11 mouse cellular contexts compared by ENCODE assay signal in the genomic region with DNA sequence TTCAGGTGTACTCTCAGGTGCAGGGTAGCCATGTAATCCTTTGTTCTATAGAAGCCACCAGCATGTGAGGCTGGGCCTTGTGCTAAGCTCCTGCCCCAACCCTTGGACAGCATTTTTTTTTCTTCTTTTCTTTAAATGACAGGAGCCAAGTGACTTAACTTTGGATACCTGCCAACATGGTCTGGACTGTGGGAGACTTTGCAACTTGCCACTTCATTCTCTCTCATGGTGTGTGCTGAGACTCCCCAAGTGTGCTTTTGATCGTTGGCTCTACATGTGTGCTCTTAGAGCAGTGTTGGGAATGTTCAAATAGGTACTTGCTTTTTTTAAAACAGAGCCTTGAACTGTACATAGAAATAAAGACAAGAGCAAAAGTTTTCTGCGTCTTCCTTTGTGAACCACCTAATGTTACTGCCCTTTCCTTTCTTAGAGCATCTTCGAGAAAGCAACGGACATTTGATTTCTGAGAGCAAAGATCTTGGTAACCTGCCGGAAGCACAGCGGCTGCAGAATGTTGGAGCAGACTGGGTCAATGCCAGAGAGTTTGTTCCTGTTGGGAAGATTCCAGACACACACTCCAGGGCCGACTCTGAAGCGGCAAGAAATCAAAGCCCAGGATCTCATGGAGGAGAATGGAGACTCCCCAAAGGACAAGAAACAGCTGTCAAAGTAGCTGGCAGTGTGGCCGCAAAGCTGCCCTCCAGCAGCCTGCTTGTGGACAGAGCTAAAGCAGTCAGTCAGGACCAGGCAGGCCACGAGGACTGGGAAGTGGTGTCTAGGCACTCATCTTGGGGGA. TPM values are rescaled to one million over a fixed set of nuclear protein-coding genes. Genes with fewer than 3 reads are reported as not detected.
DNase-seq lines count a peak whose midpoint lies in the region; ATAC-seq lines count a peak whose summit lies in the region.
"Had no signal": no experiment of that assay in that cellular context is flagged by ENCODE, and none has a peak within 500 bp of the region (broad histone marks: within the 10 kb centered on the region; RNA-seq: fewer than 3 reads in every experiment).

No protein-coding gene starts in this region.

- H3K4me2 ChIP-seq in hindbrain, embryonic 15.5 days: no peak overlapping the region
- no peak overlapping the region; the same call in 1 of the 2 replicates for H3K4me2 ChIP-seq in hindbrain, embryonic 14.5 days (replicated peaks)

- no peaks in the 10 kb centered on the region for H3K36me3 ChIP-seq in hindbrain, embryonic 15.5 days
- no peaks in the 10 kb centered on the region for H3K36me3 ChIP-seq in hindbrain, embryonic 14.5 days (replicated peaks; ENCODE audit: control insufficient read depth, insufficient read depth)

- H3K9me3 ChIP-seq in hindbrain, embryonic 15.5 days: no peaks in the 10 kb centered on the region
- no peaks in the 10 kb centered on the region for H3K9me3 ChIP-seq in hindbrain, embryonic 14.5 days (ENCODE audit: control insufficient read depth, low read length)

- peak; percentile 50; the same call in 1 of the 2 replicates for ATAC-seq in hindbrain, embryonic 15.5 days (ENCODE audit: low FRiP score, low read depth)
- no peak for ATAC-seq in hindbrain, embryonic 14.5 days (ENCODE audit: low FRiP score)
- no peak for ATAC-seq in granulocyte monocyte progenitor cell, adult 5-6 weeks (replicated peaks; ENCODE audit: poor library complexity, severe bottlenecking)

- H3K27me3 ChIP-seq in hindbrain, embryonic 15.5 days: 0 out of 2 replicates have a peak, but pooled peaks cover 4% of the 10 kb centered on the region
- H3K27me3 ChIP-seq in hindbrain, embryonic 14.5 days (ENCODE audit: control insufficient read depth, insufficient read depth, low read length): no peaks in the 10 kb centered on the region

- DNase-seq in hindbrain, embryonic 14.5 days (ENCODE audit: low spot score): no peak
- DNase-seq in gastrocnemius, postnatal 10 days: peak; percentile 18
- peak; percentile 27 for DNase-seq in kidney, adult 11 months
- peak; percentile 83 for DNase-seq in lung, postnatal 10 days
- no peak for DNase-seq in cerebellum, adult 9-10 months
- DNase-seq in cerebellum, postnatal 36 days: no peak
- DNase-seq: cerebellum, adult 11 months; thymus, postnatal 4 days had no signal

- no peak overlapping the region for H3K27ac ChIP-seq in hindbrain, embryonic 15.5 days (replicated peaks)
- H3K27ac ChIP-seq in hindbrain, embryonic 14.5 days: no peak overlapping the region

- H3K4me1 ChIP-seq in hindbrain, embryonic 15.5 days (replicated peaks): peaks cover 7% of the 10 kb centered on the region
- peaks cover 7% of the 10 kb centered on the region; the same call in 1 of the 2 replicates for H3K4me1 ChIP-seq in hindbrain, embryonic 14.5 days (replicated peaks; ENCODE audit: control insufficient read depth, insufficient read depth, low read length)

- 59% methylated on average over 10 of the region's 10 CpGs for WGBS in hindbrain, embryonic 15.5 days
- WGBS in hindbrain, embryonic 14.5 days: 64% methylated on average over 10 of the region's 10 CpGs

- no peak overlapping the region for H3K4me3 ChIP-seq in hindbrain, embryonic 15.5 days
- H3K4me3 ChIP-seq in hindbrain, embryonic 14.5 days (replicated peaks; ENCODE audit: low read length): no peak overlapping the region

- H3K9ac ChIP-seq in hindbrain, embryonic 15.5 days: no peak overlapping the region
- no peak overlapping the region for H3K9ac ChIP-seq in hindbrain, embryonic 14.5 days

RNA-seq across cellular contexts. Expression of gene Stbd1, which starts 1.8 kb away (rescaled TPM):
- polyA plus RNA-seq in hindbrain, embryonic 15.5 days (2015; fragmentation: Nextera tagmentation; extraction: Ambion mirVana): 10.6 and 11.9 TPM in 2 replicates
- polyA plus RNA-seq in hindbrain, embryonic 14.5 days (2014; fragmentation: Nextera tagmentation; extraction: Ambion mirVana): 10.3 and 11.7 TPM in 2 replicates
- 100 to 1,000 TPM; 166 to 171 TPM for total RNA-seq in gastrocnemius, postnatal 10 days (2021)
- total RNA-seq in granulocyte monocyte progenitor cell, adult 5-6 weeks (2014; fragmentation: Nextera tagmentation): 0.88 and 2.6 TPM in 2 replicates
- total RNA-seq in granulocyte monocyte progenitor cell, adult 5-6 weeks (2017): 0.78 TPM in 1 of 2 replicates, not detected in the other

RNA-seq across cellular contexts. Expression of gene Fam47e, which starts 49.8 kb away (rescaled TPM):
- 0.90 and 1.7 TPM in 2 replicates for polyA plus RNA-seq in hindbrain, embryonic 15.5 days (2015; fragmentation: Nextera tagmentation; extraction: Ambion mirVana)
- 1.3 TPM in 2 replicates for polyA plus RNA-seq in hindbrain, embryonic 14.5 days (2014; fragmentation: Nextera tagmentation; extraction: Ambion mirVana)
- not detected for total RNA-seq in gastrocnemius, postnatal 10 days (2021)
- not detected in 2 replicates for total RNA-seq in granulocyte monocyte progenitor cell, adult 5-6 weeks (2014; fragmentation: Nextera tagmentation)
- not detected in 2 replicates for total RNA-seq in granulocyte monocyte progenitor cell, adult 5-6 weeks (2017)
- polyA plus RNA-seq: neural tube, embryonic 11.5 days had no signal

Comparison
In these comparisons a context has a peak if more than half of its experiments do, and no peak if none do; other contexts are left out.
1. DNase-seq: peak in gastrocnemius, postnatal 10 days (single experiment), kidney, adult 11 months (single experiment) and lung, postnatal 10 days (single experiment); none in hindbrain, embryonic 14.5 days (single experiment), cerebellum, adult 9-10 months (single experiment) and cerebellum, postnatal 36 days (0 of 2).
2. RNA of gene Stbd1, which starts 1.8 kb away (total RNA-seq): 166 to 171 TPM in gastrocnemius, postnatal 10 days; 0.78 to 2.6 TPM in granulocyte monocyte progenitor cell, adult 5-6 weeks; every median in the first group is over 10 times any median in the second.